Mouse (Mus musculus) gastrocnemius, adult 2 months (tissue): ENCODE data around the gene Phactr4. TPM values are rescaled to one million over a fixed set of nuclear protein-coding genes. Genes with fewer than 3 reads are reported as not detected.

ENCODE experiments used
- DNase-seq: peaks from one replicate; pipeline ENCODE4 v3.0.0; 2022
- H3K27ac ChIP-seq: fragments of 200-600 bp; 2 replicates; pipeline ENCODE4 v1.8.1; 2022; ENCODE audit warnings: mild to moderate bottlenecking
- H3K4me3 ChIP-seq: fragments of 200-600 bp; 2 replicates; pipeline ENCODE4 v1.8.1; 2022; ENCODE audit warnings: mild to moderate bottlenecking, moderate library complexity
- CTCF ChIP-seq: fragments of 200-600 bp; IDR thresholded peaks from 2 replicates; pipeline ENCODE4 v1.8.1; 2022; ENCODE audit warnings: antibody characterized with exemption, mild to moderate bottlenecking, moderate library complexity
- intact Hi-C: fragments of 180-260 bp; cut with DNase I; formaldehyde crosslinking; loops from one replicate; pipeline ENCODE4 v1.15.1; 2025
- total RNA-seq, 2 experiments: library from RNA; stranded (reverse); gene quantifications; 2 replicates each; pipeline ENCODE4 v1.2.3; 2021

Phactr4 gene
- total RNA-seq, 2 experiments from 2014 or later = 14.6 to 15.6 TPM

- intact Hi-C loops = loop anchor here (1.0 to 10.0 kb wide), 3 partner anchors 9 to 260 kb away; partner anchors contain the start of gene Rcc1
- no peak for TF ChIP-seq CTCF
- DNase-seq = no peak
- H3K4me3 ChIP-seq = peak overlapping the region; percentile 95
- H3K27ac ChIP-seq = peak overlapping the region; percentile 96
Measured at GRCm38 (mm10) chr4:132344403-132345134, 77.7 kb downstream of the Phactr4 start.

- no peak overlapping the region for H3K4me3 ChIP-seq
- no peak for TF ChIP-seq CTCF
- intact Hi-C loops = loop anchor here (10.0 kb wide), 1 partner anchor 257 kb away; no protein-coding TSS in a partner anchor
- DNase-seq = no peak
- H3K27ac ChIP-seq = no peak overlapping the region
Measured at GRCm38 (mm10) chr4:132341451-132341850, 80.8 kb downstream of the Phactr4 start.

GRCm38 (mm10) chr4:132338943-132339342, 83.3 kb downstream of the Phactr4 start:
- DNase-seq = peak; percentile 82
- Histone ChIP-seq H3K27ac (peak overlapping the region; percentile 5; the same call in 1 of the 2 replicates), H3K4me3 (no peak overlapping the region)
- intact Hi-C loops = no loop called here
- TF ChIP-seq CTCF = no peak

GRCm38 (mm10) chr4:132332880-132333279, 89.4 kb downstream of the Phactr4 start:
- Histone ChIP-seq H3K27ac (no peak overlapping the region), H3K4me3 (no peak overlapping the region)
- intact Hi-C loops = no loop called here
- TF ChIP-seq CTCF = no peak
- DNase-seq = no peak

- intact Hi-C loops = no loop called here
- DNase-seq = no peak
- no peak overlapping the region for H3K27ac ChIP-seq
- H3K4me3 ChIP-seq = no peak overlapping the region
- no peak for TF ChIP-seq CTCF
Measured at GRCm38 (mm10) chr4:132331960-132332359, 90.3 kb downstream of the Phactr4 start.

- TF ChIP-seq CTCF = no peak
- intact Hi-C loops = loop anchor here (2.0 kb wide), 1 partner anchor 21 kb away; no protein-coding TSS in a partner anchor
- Histone ChIP-seq H3K27ac (peak overlapping the region; percentile 96), H3K4me3 (peak overlapping the region; percentile 96)
- no peak for DNase-seq
Measured at GRCm38 (mm10) chr4:132329835-132330354, 92.4 kb downstream of the Phactr4 start.

DNA sequence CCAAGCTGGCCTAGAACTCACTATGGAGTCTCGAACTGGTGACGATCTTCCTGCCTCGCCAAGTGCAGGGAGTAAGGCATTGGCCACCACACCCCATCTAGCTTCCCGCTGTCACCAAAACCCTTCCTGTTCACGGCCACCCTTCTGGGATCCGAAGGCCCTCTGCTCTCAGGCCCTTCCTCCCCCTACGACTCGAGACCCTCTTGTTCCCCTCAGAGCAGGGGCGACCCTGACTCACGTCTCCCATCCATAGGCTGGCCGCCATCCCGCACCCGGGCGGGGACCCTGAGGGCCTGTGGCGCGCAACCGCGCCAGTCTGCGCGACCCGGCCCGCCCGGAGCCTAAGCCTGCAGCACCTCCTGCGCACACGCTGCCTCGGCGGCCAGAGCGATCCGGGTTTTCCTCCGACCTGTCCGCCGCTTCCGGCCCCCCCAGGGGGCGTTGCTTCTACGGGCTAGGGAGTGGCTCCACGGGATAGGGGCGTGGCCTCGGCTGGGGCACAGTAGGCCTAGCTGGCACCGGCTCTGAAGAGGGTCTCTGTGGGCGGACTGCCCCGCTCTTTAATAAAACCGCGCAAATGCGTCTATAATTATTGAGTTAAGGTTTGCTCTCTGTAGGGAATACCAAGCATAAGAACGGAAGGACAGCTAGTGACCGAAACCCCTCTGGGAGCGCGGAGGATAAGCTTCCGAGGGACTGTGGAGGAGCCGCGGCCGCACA, 93.0 kb downstream of the Phactr4 start, which contains the start of gene Trnau1ap:
Gene Trnau1ap, minus strand, starts transcription at position 424 of the 720 bp plus-strand sequence.
- Histone ChIP-seq H3K4me3 (peak within 1 kb of the TSS; percentile 96), H3K27ac (peak within 1 kb of the TSS; percentile 96)
- DNase-seq = peak; percentile 94
- peak; percentile 21; the same call in 1 of the 2 replicates for TF ChIP-seq CTCF
- intact Hi-C loops = loop anchor here (2.0 kb wide), 1 partner anchor 20 kb away; no protein-coding TSS in a partner anchor

GRCm38 (mm10) chr4:132328391-132328982, 93.8 kb downstream of the Phactr4 start:
- Histone ChIP-seq H3K4me3 (peak overlapping the region; percentile 96), H3K27ac (peak overlapping the region; percentile 96)
- no peak for DNase-seq
- TF ChIP-seq CTCF = no peak
- intact Hi-C loops = loop anchor here (2.0 kb wide), 1 partner anchor 20 kb away; no protein-coding TSS in a partner anchor

- Histone ChIP-seq H3K4me3 (no peak overlapping the region), H3K27ac (no peak overlapping the region)
- TF ChIP-seq CTCF = no peak
- intact Hi-C loops = no loop called here
- no peak for DNase-seq
Measured at GRCm38 (mm10) chr4:132326481-132326880, 95.8 kb downstream of the Phactr4 start.

DNA sequence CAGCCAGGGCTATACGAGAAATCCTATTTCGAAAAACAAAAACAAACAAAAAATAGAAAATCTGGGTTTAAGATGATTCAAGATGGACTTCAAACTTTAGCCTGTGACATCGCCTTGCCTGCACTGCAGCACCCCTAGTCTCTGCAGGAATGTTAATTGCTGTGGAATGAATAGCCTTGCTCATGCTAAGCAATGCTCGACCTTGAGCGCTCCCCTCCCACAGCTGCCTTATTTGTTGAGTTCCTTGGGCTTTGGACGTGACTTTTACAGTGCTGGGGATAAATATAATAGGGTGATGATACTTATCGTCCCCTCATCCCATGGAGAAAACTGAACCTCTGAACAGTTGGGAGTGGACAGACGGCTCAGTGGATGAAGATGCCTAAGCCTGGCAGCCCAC, 106.6 kb downstream of the Phactr4 start:
- no peak overlapping the region for H3K27ac ChIP-seq
- no peak for DNase-seq

GRCm38 (mm10) chr4:132312627-132313026, 109.7 kb downstream of the Phactr4 start:
- no peak for DNase-seq
- intact Hi-C loops = no loop called here
- no peak overlapping the region for H3K27ac ChIP-seq
- H3K4me3 ChIP-seq = no peak overlapping the region
- TF ChIP-seq CTCF = no peak

More for the DNA sequence above, 106.6 kb downstream of the Phactr4 start:
- no peak for TF ChIP-seq CTCF
- no peak overlapping the region for H3K4me3 ChIP-seq
- intact Hi-C loops = no loop called here

DNA sequence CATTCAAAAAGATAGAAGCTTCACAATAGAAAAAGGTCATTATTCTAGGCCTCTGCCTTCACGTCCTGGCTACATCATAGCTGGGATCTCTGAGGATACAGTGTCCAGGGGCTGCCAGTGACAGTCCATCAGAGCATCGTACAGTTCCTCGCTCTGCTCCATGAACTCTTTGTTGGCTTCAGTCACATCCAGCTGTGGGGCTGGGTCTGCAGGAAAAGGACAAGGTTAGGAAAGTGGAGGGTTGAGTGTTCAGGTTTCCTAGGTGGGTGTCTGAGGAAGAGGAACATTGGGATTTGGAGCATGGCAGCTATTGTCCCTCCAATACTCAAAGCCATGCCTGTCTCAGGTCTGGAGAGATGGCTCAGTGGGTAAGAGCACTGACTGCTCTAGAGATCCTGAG, 110.5 kb downstream of the Phactr4 start:
- intact Hi-C loops = no loop called here
- no peak for DNase-seq
- Histone ChIP-seq H3K27ac (no peak overlapping the region), H3K4me3 (no peak overlapping the region)
- no peak for TF ChIP-seq CTCF
